Mouse (Mus musculus) midbrain, embryonic 16.5 days (tissue): ENCODE measurements around the gene Gstm2. TPM values are rescaled to one million over a fixed set of nuclear protein-coding genes. Genes with fewer than 3 reads are reported as not detected.
A peak's percentile ranks its signal among the peaks of the same experiment; 100 is the strongest.
"Not testable (repeated sequence)": the region's sequence is repeated elsewhere in the genome, so short reads cannot be mapped to it uniquely, and the experiment has no call there.

Experiments
- ATAC-seq: fragments of 200-750 bp; cut with Nextera tagmentation; 2 replicates; pipeline ENCODE4 v1.8.0; 2017; ENCODE audit warnings: moderate TSS enrichment
- H3K27ac ChIP-seq: fragments of 300-500 bp; sonication (generic); 2 replicates; pipeline ENCODE4 v1.5.1; 2014; ENCODE audit warnings: mild to moderate bottlenecking, low read length, mixed read lengths
- H3K27me3 ChIP-seq: fragments of 300-500 bp; sonication (generic); 2 replicates; pipeline ENCODE4 v1.6.1; 2014; ENCODE audit warnings: low read depth, low read length, mixed read lengths; ENCODE audit not compliant: control insufficient read depth, insufficient read depth
- H3K36me3 ChIP-seq: fragments of 300-500 bp; sonication (generic); 2 replicates; pipeline ENCODE4 v1.6.1; 2014; ENCODE audit warnings: mild to moderate bottlenecking, low read length, moderate library complexity, mixed read lengths; ENCODE audit not compliant: control insufficient read depth, insufficient read depth
- H3K4me1 ChIP-seq: fragments of 300-500 bp; sonication (generic); 2 replicates; pipeline ENCODE4 v1.6.1; 2014; ENCODE audit warnings: mild to moderate bottlenecking, low read length, mixed read lengths; ENCODE audit not compliant: control insufficient read depth, insufficient read depth
- H3K4me2 ChIP-seq: fragments of 300-500 bp; sonication (generic); 2 replicates; pipeline ENCODE4 v1.6.1; 2014; ENCODE audit warnings: mild to moderate bottlenecking, low read length, mixed read lengths
- H3K4me3 ChIP-seq: fragments of 300-500 bp; sonication (generic); 2 replicates; pipeline ENCODE4 v1.5.1; 2014; ENCODE audit warnings: low read depth, mild to moderate bottlenecking, low read length, moderate library complexity, mixed read lengths
- H3K9ac ChIP-seq: fragments of 300-500 bp; sonication (generic); 2 replicates; pipeline ENCODE4 v1.6.1; 2014; ENCODE audit warnings: low read depth, low read length, mixed read lengths
- H3K9me3 ChIP-seq: fragments of 300-500 bp; sonication (generic); replicated peaks from 2 replicates; pipeline ENCODE4 v1.6.1; 2014; ENCODE audit warnings: mild to moderate bottlenecking, low read length, mixed read lengths; ENCODE audit not compliant: control insufficient read depth, poor library complexity, severe bottlenecking
- WGBS: fragments of 180-500 bp; shearing (Covaris S2); extraction: QIAGEN DNeasy Blood & Tissue Kit; methylation state at CpG from one replicate; pipeline ENCODE4 v1.1.7; 2014; 5-methylcytosine and 5-hydroxymethylcytosine counted together
- polyA plus RNA-seq: library from polyadenylated mRNA; unstranded; fragments of >200 nt; fragmentation: Nextera tagmentation; extraction: Ambion mirVana; gene quantifications from 2 replicates; pipeline ENCODE4 v1.2.1, GENCODE M21; 2015

The Gstm2 gene
- polyA plus RNA-seq, 1 experiment from 2014 or later: 7.7 TPM

- H3K9me3 ChIP-seq: no peaks in the 10 kb centered on the region
- no peak overlapping the region for H3K27ac ChIP-seq
- no peaks in the 10 kb centered on the region for H3K27me3 ChIP-seq
- H3K4me2 ChIP-seq: no peak overlapping the region
- ATAC-seq: no peak
- 88% methylated on average over 4 of the region's 4 CpGs for WGBS
- H3K9ac ChIP-seq: no peak overlapping the region
- no peak overlapping the region for H3K4me3 ChIP-seq
- no peaks in the 10 kb centered on the region for H3K4me1 ChIP-seq
- H3K36me3 ChIP-seq: no peaks in the 10 kb centered on the region
Observed at GRCm38 (mm10) chr3:107964026-107964425, 22.2 kb downstream of the Gstm2 start.

GRCm38 (mm10) chr3:107955260-107955659 lies 31.0 kb downstream of the Gstm2 start:
- H3K4me1 ChIP-seq, ATAC-seq, H3K9ac ChIP-seq, H3K27ac ChIP-seq, H3K4me3 ChIP-seq, H3K4me2 ChIP-seq, H3K36me3 ChIP-seq, H3K9me3 ChIP-seq, H3K27me3 ChIP-seq: not testable (repeated sequence)
- WGBS: 88% methylated on average over 8 of the region's 9 CpGs

- H3K9me3 ChIP-seq: no peaks in the 10 kb centered on the region
- ATAC-seq: no peak
- no peak overlapping the region for H3K4me2 ChIP-seq
- no peaks in the 10 kb centered on the region for H3K4me1 ChIP-seq
- no peak overlapping the region for H3K27ac ChIP-seq
- no peaks in the 10 kb centered on the region for H3K36me3 ChIP-seq
- H3K9ac ChIP-seq: no peak overlapping the region
- H3K27me3 ChIP-seq: no peaks in the 10 kb centered on the region
- no peak overlapping the region for H3K4me3 ChIP-seq
- 80% methylated on average over 5 of the region's 5 CpGs for WGBS
Observed at GRCm38 (mm10) chr3:107953906-107954305, 32.3 kb downstream of the Gstm2 start.

DNA sequence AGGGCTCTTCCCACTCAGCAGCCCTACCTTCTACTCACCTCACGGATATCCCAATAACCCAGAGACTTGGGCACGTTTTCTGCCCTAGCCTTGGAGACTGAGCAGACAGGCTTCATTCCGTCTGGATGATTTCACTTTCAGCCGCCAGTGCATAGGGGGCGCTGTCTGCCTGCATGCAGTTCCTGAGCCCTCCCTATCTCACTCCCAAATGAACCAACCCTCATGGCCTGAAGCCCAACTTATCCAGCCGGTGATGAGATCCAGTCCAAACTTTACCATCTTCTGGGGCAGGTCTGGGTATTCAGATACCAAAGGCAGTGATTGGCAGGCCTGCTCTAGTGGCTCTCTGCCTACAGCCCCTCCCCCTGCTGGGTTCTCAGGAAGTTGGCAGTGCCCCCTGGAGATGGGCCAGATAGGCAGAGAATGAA lies 32.9 kb downstream of the Gstm2 start:
- Histone ChIP-seq H3K4me3 (no peak overlapping the region), H3K36me3 (no peaks in the 10 kb centered on the region), H3K27ac (peak overlapping the region; percentile 37; the same call in 1 of the 2 replicates), H3K4me2 (no peak overlapping the region), H3K9ac (no peak overlapping the region), H3K9me3 (no peaks in the 10 kb centered on the region), H3K27me3 (no peaks in the 10 kb centered on the region), H3K4me1 (no peaks in the 10 kb centered on the region)
- WGBS: 20% methylated on average over 6 of the region's 6 CpGs
- ATAC-seq: peak; percentile 71

DNA sequence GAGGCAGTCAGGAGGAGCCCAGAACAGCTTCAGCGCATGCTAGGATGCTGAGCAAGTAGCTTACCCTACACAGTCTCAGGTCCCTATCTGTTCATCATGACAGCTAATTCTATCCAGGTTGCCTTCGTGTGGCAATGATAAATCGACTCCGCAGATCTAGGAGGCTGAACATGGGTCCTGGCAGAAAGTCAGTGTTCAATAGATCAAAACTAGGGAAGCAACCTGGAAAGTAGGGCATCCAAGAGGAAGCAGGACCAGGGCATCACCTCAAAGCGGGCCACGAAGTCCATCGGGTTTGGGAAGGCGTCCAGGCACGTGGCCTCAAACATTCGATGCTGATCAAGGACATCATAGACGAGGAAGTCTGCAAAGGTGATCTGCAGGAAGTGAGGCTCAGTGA lies 35.7 kb downstream of the Gstm2 start:
- H3K9me3 ChIP-seq: no peaks in the 10 kb centered on the region
- no peaks in the 10 kb centered on the region for H3K4me1 ChIP-seq
- H3K36me3 ChIP-seq: no peaks in the 10 kb centered on the region
- no peak overlapping the region for H3K4me3 ChIP-seq
- ATAC-seq: no peak
- H3K27ac ChIP-seq: no peak overlapping the region
- 84% methylated on average over 11 of the region's 11 CpGs for WGBS
- H3K9ac ChIP-seq: no peak overlapping the region
- no peak overlapping the region for H3K4me2 ChIP-seq
- H3K27me3 ChIP-seq: no peaks in the 10 kb centered on the region

DNA sequence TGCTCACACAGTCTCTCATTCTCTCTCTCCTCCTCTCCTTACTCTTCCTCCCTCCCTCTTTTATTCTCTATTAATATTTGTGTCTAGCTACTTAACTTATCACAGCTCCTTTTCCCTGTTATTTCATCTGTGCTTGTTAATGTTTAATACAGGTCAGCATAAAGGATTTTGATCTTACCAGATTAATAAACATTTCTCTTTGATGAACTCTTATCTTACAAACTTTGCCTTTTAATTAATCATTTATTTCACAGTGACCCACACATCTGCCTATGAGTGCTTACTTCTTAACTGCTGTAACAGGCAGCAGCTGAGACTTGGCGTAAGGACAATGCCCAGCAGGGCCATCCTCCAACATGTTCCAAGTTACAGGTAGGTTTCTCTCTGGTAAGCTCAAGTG lies 36.8 kb downstream of the Gstm2 start:
- not testable (repeated sequence) for ATAC-seq, H3K27me3 ChIP-seq, H3K27ac ChIP-seq, H3K36me3 ChIP-seq, H3K4me2 ChIP-seq, H3K9ac ChIP-seq, H3K4me3 ChIP-seq, H3K9me3 ChIP-seq, H3K4me1 ChIP-seq
- WGBS: 92% methylated on average over 1 of the region's 1 CpGs

DNA sequence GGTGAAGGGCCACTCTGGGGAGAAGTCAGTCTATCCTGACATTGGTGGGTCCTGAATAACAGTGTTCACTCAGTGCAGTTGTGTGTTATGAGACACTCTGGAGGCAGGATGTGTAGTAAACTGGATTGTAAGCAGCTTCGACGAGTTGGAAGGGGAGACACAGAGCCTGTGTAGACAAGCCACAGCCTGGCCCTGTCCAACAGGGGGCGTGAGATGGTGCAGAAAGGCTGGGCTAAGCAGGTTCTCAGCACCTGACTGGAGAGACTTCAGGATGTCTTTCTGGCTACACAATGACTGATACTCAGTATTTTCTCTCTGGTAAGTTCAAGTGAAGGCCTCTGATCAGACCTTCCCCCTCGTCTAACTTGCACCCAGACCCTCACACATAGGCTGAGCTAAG lies 40.5 kb downstream of the Gstm2 start:
- H3K9ac ChIP-seq: no peak overlapping the region
- ATAC-seq: no peak
- H3K27ac ChIP-seq: no peak overlapping the region
- 53% methylated on average over 4 of the region's 4 CpGs for WGBS
- H3K4me1 ChIP-seq: peaks cover 6% of the 10 kb centered on the region; the same call in 1 of the 2 replicates
- no peaks in the 10 kb centered on the region for H3K36me3 ChIP-seq
- H3K27me3 ChIP-seq: no peaks in the 10 kb centered on the region
- H3K4me3 ChIP-seq: no peak overlapping the region
- H3K9me3 ChIP-seq: no peaks in the 10 kb centered on the region
- H3K4me2 ChIP-seq: no peak overlapping the region

DNA sequence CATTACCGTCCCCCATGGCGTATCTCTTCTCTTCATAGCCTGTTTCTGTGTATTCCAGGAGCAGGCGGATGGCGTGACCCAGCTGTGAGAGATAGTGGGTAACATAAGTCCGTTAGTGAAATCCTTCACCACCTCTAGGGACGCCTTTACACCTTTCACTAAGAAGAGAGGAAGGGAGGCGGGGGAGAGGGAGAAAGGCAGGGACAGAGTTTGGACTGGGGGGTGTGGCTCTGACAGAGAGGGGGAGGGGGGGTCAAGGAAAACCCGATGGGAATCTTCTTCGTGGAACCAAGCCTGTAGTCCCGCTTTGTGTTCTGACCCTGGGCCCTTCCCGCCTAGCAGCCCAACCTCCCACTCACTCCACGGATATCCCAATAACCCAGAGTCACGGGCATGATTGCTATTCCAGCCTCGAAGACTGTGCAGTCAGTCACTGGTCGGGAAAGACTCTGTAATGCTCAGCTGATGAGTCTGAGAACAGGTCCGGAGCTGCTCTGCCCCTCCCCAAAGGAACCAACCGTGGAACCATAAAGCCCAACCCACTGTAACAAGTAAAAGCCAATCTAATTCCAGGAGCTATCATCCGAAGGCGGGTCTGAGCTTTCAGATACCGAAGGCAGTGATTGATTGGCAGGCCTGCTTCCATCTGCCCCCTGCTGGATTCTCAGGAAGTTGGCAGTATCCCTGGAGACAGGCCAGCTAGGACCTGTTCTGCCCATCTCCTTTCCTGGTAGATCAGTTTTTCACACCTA lies 42.8 kb downstream of the Gstm2 start, which contains the start of gene Gstm6:
Gene Gstm6, minus strand, starts transcription at position 511 of the 752 bp plus-strand sequence.
- Histone ChIP-seq H3K4me2 (peak within 1 kb of the TSS; percentile 47), H3K9ac (peak within 1 kb of the TSS; percentile 55), H3K4me1 (peaks cover 16% of the 10 kb centered on the region; the same call in 1 of the 2 replicates), H3K36me3 (no peaks in the 10 kb centered on the region), H3K4me3 (peak within 1 kb of the TSS; percentile 34), H3K27me3 (no peaks in the 10 kb centered on the region), H3K9me3 (no peaks in the 10 kb centered on the region), H3K27ac (peak within 1 kb of the TSS; percentile 29)
- ATAC-seq: peak; percentile 91
- 17% methylated on average over 20 of the region's 20 CpGs for WGBS

- no peaks in the 10 kb centered on the region for H3K27me3 ChIP-seq
- H3K9ac ChIP-seq: no peak overlapping the region
- no peak overlapping the region for H3K4me2 ChIP-seq
- no peaks in the 10 kb centered on the region for H3K36me3 ChIP-seq
- 61% methylated on average over 4 of the region's 4 CpGs for WGBS
- ATAC-seq: no peak
- H3K9me3 ChIP-seq: no peaks in the 10 kb centered on the region
- H3K27ac ChIP-seq: no peak overlapping the region
- peaks cover 16% of the 10 kb centered on the region; the same call in 1 of the 2 replicates for H3K4me1 ChIP-seq
- H3K4me3 ChIP-seq: no peak overlapping the region
Observed at GRCm38 (mm10) chr3:107941261-107941660, 45.0 kb downstream of the Gstm2 start.
